Comparison of ENCODE assay signal across 14 mouse cellular contexts in the genomic region with DNA sequence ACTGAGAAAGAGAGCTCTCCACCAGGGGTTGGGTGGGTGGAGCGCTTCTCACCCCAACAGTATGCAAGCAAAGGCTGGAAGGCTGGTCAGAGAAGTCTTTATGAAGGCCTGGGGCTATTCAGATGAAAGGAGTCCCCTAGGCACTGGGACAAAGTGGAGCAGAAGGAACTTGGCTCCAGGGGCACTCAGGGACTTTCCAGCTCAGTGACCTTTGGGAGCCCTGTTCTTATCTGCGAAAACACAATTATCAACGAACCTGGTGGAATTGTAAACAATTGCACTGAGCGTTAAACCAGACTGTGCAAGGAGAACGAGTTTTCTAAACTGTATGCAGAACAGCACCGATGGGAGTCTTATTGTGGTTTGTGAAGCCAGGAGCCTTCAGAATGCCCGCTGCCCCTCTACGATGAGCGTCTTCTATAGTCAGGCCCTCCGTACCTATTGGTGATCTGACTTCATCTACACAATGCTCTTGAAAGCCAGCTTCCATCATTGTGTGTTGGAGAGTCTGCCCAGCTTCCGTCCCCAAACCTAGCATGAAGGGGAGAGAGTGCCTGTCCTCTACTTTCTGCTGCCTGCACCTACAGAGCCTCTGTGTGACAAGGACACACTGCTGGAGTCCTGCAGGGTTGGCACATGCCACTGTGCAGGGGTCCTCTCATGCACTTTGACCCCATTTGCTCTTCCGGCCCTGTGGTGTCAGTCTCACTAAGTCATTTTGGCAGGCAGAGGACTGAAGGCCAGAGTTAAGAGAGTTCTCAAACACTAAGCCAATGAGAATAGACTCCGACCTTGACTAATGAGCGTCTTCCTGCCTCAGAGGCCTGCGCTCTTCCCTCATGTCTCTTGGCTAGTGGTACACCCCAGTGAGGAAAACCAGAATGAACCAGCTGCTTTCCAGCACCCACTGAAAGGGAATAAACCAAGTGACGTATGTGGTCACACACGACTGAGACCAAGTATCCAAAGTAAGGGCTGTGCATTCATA.
DNase-seq lines count a peak whose midpoint lies in the region; ATAC-seq and TF ChIP-seq lines count a peak whose summit lies in the region.
"Had no signal": no experiment of that assay in that cellular context is flagged by ENCODE, and none has a peak within 500 bp of the region (broad histone marks: within the 10 kb centered on the region; RNA-seq: fewer than 3 reads in every experiment).

No protein-coding gene starts in this region.

- H3K9ac ChIP-seq in lung, postnatal 0 days (replicated peaks; ENCODE audit: low read depth) = no peak overlapping the region
- no peak overlapping the region for H3K9ac ChIP-seq in intestine, embryonic 15.5 days
- no peak overlapping the region for H3K9ac ChIP-seq in stomach, embryonic 14.5 days (replicated peaks; ENCODE audit: low read depth, low read length)
- H3K9ac ChIP-seq: hindbrain, embryonic 12.5 days; midbrain, embryonic 13.5 days; neural tube, embryonic 13.5 days had no signal

- peak overlapping the region; percentile 43 for H3K27ac ChIP-seq in lung, postnatal 0 days (ENCODE audit: low read length)
- H3K27ac ChIP-seq in intestine, embryonic 15.5 days = no peak overlapping the region
- no peak overlapping the region for H3K27ac ChIP-seq in stomach, embryonic 14.5 days (ENCODE audit: low read length)
- H3K27ac ChIP-seq: hindbrain, embryonic 12.5 days; midbrain, embryonic 13.5 days; neural tube, embryonic 13.5 days had no signal

- H3K36me3 ChIP-seq in lung, postnatal 0 days (ENCODE audit: insufficient read depth, low read length) = no peaks in the 10 kb centered on the region
- H3K36me3 ChIP-seq in intestine, embryonic 15.5 days = no peaks in the 10 kb centered on the region
- H3K36me3 ChIP-seq in stomach, embryonic 14.5 days (ENCODE audit: control insufficient read depth, insufficient read depth, low read length) = no peaks in the 10 kb centered on the region
- H3K36me3 ChIP-seq: hindbrain, embryonic 12.5 days; midbrain, embryonic 13.5 days; neural tube, embryonic 13.5 days had no signal

- H3K4me2 ChIP-seq in lung, postnatal 0 days (replicated peaks; ENCODE audit: low read depth, low read length) = no peak overlapping the region
- H3K4me2 ChIP-seq in intestine, embryonic 15.5 days (replicated peaks) = no peak overlapping the region
- H3K4me2 ChIP-seq in stomach, embryonic 14.5 days (replicated peaks; ENCODE audit: low read depth, low read length) = no peak overlapping the region
- H3K4me2 ChIP-seq: hindbrain, embryonic 12.5 days; midbrain, embryonic 13.5 days; neural tube, embryonic 13.5 days had no signal

- 55% methylated on average over 17 of the region's 17 CpGs for WGBS in lung, postnatal 0 days
- WGBS in intestine, embryonic 15.5 days = 58% methylated on average over 17 of the region's 17 CpGs
- WGBS in stomach, embryonic 14.5 days = 54% methylated on average over 17 of the region's 17 CpGs

- no peak overlapping the region for H3K4me3 ChIP-seq in lung, postnatal 0 days (ENCODE audit: low read depth, low read length)
- H3K4me3 ChIP-seq in intestine, embryonic 15.5 days (replicated peaks) = no peak overlapping the region
- no peak overlapping the region for H3K4me3 ChIP-seq in stomach, embryonic 14.5 days (ENCODE audit: low read depth, low read length)
- H3K4me3 ChIP-seq: hindbrain, embryonic 12.5 days; midbrain, embryonic 13.5 days; neural tube, embryonic 13.5 days had no signal

- no peak for TF ChIP-seq CTCF in lung, postnatal 0 days (IDR thresholded peaks at IDR 0.05)

- peaks cover 5% of the 10 kb centered on the region; the same call in 1 of the 2 replicates for H3K27me3 ChIP-seq in lung, postnatal 0 days (replicated peaks; ENCODE audit: insufficient read depth, low read length)
- peaks cover 9% of the 10 kb centered on the region for H3K27me3 ChIP-seq in intestine, embryonic 15.5 days (replicated peaks)
- H3K27me3 ChIP-seq in stomach, embryonic 14.5 days (ENCODE audit: control insufficient read depth, insufficient read depth, low read length) = no peaks in the 10 kb centered on the region

- ATAC-seq in lung, postnatal 0 days = peak; percentile 26
- ATAC-seq in intestine, embryonic 15.5 days = peak; percentile 18; the same call in 1 of the 2 replicates
- ATAC-seq in stomach, embryonic 14.5 days (ENCODE audit: insufficient number of reproducible peaks, insufficient read depth, low FRiP score, low read depth) = peak; percentile 47
- ATAC-seq: midbrain, embryonic 13.5 days had no signal

- 0 out of 2 replicates have a peak, but pooled peaks cover 2% of the 10 kb centered on the region for H3K4me1 ChIP-seq in lung, postnatal 0 days (ENCODE audit: insufficient read depth, low read depth, low read length)
- peaks cover 19% of the 10 kb centered on the region for H3K4me1 ChIP-seq in intestine, embryonic 15.5 days (replicated peaks)
- peaks cover 6% of the 10 kb centered on the region; the same call in 1 of the 2 replicates for H3K4me1 ChIP-seq in stomach, embryonic 14.5 days (ENCODE audit: control insufficient read depth, insufficient read depth, low read length)

- no peak for TF ChIP-seq EP300 in lung, postnatal 0 days (IDR thresholded peaks at IDR 0.05)

- peak; percentile 87 for DNase-seq in heart, adult 11 months
- DNase-seq in heart, adult 18-20 months = no peak
- peak; percentile 3 for DNase-seq in lung, postnatal 0 days (ENCODE audit: low spot score)
- DNase-seq in lung, postnatal 10 days = no peak
- DNase-seq in adipocyte (ENCODE audit: low spot score) = no peak
- no peak for DNase-seq in ovary, postnatal 14 days (ENCODE audit: low spot score)
- DNase-seq: kidney, postnatal 14 days; layer of hippocampus, postnatal 36 days; right cerebral cortex, postnatal 14 days had no signal

- no peaks in the 10 kb centered on the region for H3K9me3 ChIP-seq in lung, postnatal 0 days (ENCODE audit: low read length)
- no peaks in the 10 kb centered on the region for H3K9me3 ChIP-seq in intestine, embryonic 15.5 days
- H3K9me3 ChIP-seq in stomach, embryonic 14.5 days (ENCODE audit: control insufficient read depth, low read depth, low read length) = no peaks in the 10 kb centered on the region
- H3K9me3 ChIP-seq: hindbrain, embryonic 12.5 days; midbrain, embryonic 13.5 days; neural tube, embryonic 13.5 days had no signal

Comparison
In these comparisons a context has a peak if more than half of its experiments do, and no peak if none do; other contexts are left out.
1. DNase-seq: peak in heart, adult 11 months (single experiment) and lung, postnatal 0 days (single experiment); none in heart, adult 18-20 months (0 of 2), lung, postnatal 10 days (single experiment), adipocyte (single experiment) and ovary, postnatal 14 days (single experiment).
2. Peak in every context shown above with its lines, with median percentiles within 50 percentile points of each other: ATAC-seq.